Mouse (Mus musculus) layer of hippocampus, adult 9-11 months (tissue): ENCODE measurements around the gene Atp5g3.
A peak's percentile ranks its signal among the peaks of the same experiment; 100 is the strongest.

Source experiments
- DNase-seq: peaks from one replicate; pipeline ENCODE4 v3.0.0; 2022

Gene Atp5g3

GRCm38 (mm10) chr2:73893473-73894270, 17.5 kb downstream of the Atp5g3 start:
- no peak for DNase-seq

GRCm38 (mm10) chr2:73892464-73893296, 18.4 kb downstream of the Atp5g3 start, which contains the start of gene Atf2:
Gene Atf2, minus strand, starts transcription at chr2:73892639.
- DNase-seq = peak; percentile 99

- DNase-seq = peak; percentile 17
Observed at GRCm38 (mm10) chr2:73891701-73892463, 19.2 kb downstream of the Atp5g3 start.

GRCm38 (mm10) chr2:73885997-73886396, 25.1 kb downstream of the Atp5g3 start:
- DNase-seq = no peak

- no peak for DNase-seq
Observed at GRCm38 (mm10) chr2:73877891-73878290, 33.2 kb downstream of the Atp5g3 start.

- peak; percentile 29 for DNase-seq
Observed at GRCm38 (mm10) chr2:73867764-73868487, 43.2 kb downstream of the Atp5g3 start.

- DNase-seq = no peak
Observed at GRCm38 (mm10) chr2:73860046-73860624, 51.0 kb downstream of the Atp5g3 start.
